Mouse (Mus musculus) lung, postnatal 0 days (tissue): ENCODE data around the gene Rgs7. TPM values are rescaled to one million over a fixed set of nuclear protein-coding genes. Genes with fewer than 3 reads are reported as not detected.
A peak's percentile ranks its signal among the peaks of the same experiment; 100 is the strongest.

Experiments
- ATAC-seq: fragments of 200-750 bp; cut with Nextera tagmentation; 2 replicates; pipeline ENCODE4 v1.8.0; 2017; ENCODE audit warnings: moderate library complexity
- DNase-seq: peaks from one replicate; pipeline ENCODE4 v3.0.0-alpha.2; 2016; ENCODE audit warnings: low spot score
- H3K27ac ChIP-seq: fragments of 300-500 bp; sonication (generic); 2 replicates; pipeline ENCODE4 v1.5.1; 2014; ENCODE audit warnings: antibody characterized with exemption, mild to moderate bottlenecking, low read length, mixed read lengths
- H3K27me3 ChIP-seq: fragments of 300-500 bp; sonication (generic); replicated peaks from 2 replicates; pipeline ENCODE4 v1.6.1; 2014; ENCODE audit warnings: low read length, mixed read lengths; ENCODE audit not compliant: insufficient read depth
- H3K36me3 ChIP-seq: fragments of 300-500 bp; sonication (generic); 2 replicates; pipeline ENCODE4 v1.6.1; 2014; ENCODE audit warnings: low read length, mixed read lengths; ENCODE audit not compliant: insufficient read depth
- H3K4me1 ChIP-seq: fragments of 300-500 bp; sonication (generic); 2 replicates; pipeline ENCODE4 v1.6.1; 2014; ENCODE audit warnings: antibody characterized with exemption, low read depth, low read length, mixed read lengths; ENCODE audit not compliant: insufficient read depth
- H3K4me2 ChIP-seq: fragments of 300-500 bp; sonication (generic); replicated peaks from 2 replicates; pipeline ENCODE4 v1.6.1; 2014; ENCODE audit warnings: low read depth, mild to moderate bottlenecking, low read length, moderate library complexity, mixed read lengths
- H3K4me3 ChIP-seq: fragments of 300-500 bp; sonication (generic); 2 replicates; pipeline ENCODE4 v1.5.1; 2014; ENCODE audit warnings: low read depth, low read length
- H3K9ac ChIP-seq: fragments of 300-500 bp; sonication (generic); replicated peaks from 2 replicates; pipeline ENCODE4 v1.6.1; 2014; ENCODE audit warnings: low read depth, mild to moderate bottlenecking
- H3K9me3 ChIP-seq: fragments of 300-500 bp; sonication (generic); 2 replicates; pipeline ENCODE4 v1.6.1; 2016; ENCODE audit warnings: low read length, mixed read lengths
- CTCF ChIP-seq: IDR thresholded peaks from 2 replicates; pipeline ENCODE4 v1.5.1; 2016; ENCODE audit warnings: antibody characterized with exemption, mild to moderate bottlenecking
- EP300 ChIP-seq: IDR thresholded peaks from 2 replicates; pipeline ENCODE4 v1.6.1; 2016; ENCODE audit warnings: antibody characterized with exemption, mild to moderate bottlenecking, control low read depth
- WGBS: fragments of 180-500 bp; shearing (Covaris S2); extraction: QIAGEN DNeasy Blood & Tissue Kit; methylation state at CpG from one replicate; pipeline ENCODE4 v1.1.7; 2014; 5-methylcytosine and 5-hydroxymethylcytosine counted together
- polyA plus RNA-seq: library from polyadenylated mRNA; unstranded; fragments of >200 nt; fragmentation: Nextera tagmentation; extraction: Ambion mirVana; gene quantifications from 2 replicates; pipeline ENCODE4 v1.2.1, GENCODE M21; 2015

Rgs7 gene
- polyA plus RNA-seq, 1 experiment from 2014 or later: 0.20 TPM

DNA sequence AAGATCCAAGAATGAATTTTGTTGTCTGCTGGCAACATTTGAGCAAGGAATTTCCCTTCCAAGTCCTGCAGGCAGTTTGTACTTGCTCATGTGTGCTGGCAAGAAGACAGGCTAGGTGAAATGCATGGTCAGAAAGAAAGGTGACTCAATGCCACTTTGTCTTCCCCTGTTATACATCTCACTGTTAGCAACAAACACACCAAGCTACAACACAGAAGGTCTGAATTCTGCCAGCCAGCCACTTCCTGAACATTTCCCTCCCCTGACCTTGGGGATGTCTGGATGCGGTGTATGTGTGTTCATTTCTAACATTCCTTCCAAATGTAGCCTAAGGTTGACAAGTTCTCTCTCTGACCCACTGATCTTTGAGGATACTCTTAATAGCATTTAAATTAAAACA is 191.4 kb downstream of the Rgs7 start:
- Histone ChIP-seq H3K4me1 (no peaks in the 10 kb centered on the region), H3K4me2 (no peak overlapping the region), H3K9me3 (no peaks in the 10 kb centered on the region), H3K27ac (no peak overlapping the region), H3K27me3 (no peaks in the 10 kb centered on the region), H3K36me3 (no peaks in the 10 kb centered on the region), H3K4me3 (no peak overlapping the region), H3K9ac (no peak overlapping the region)
- 58% methylated on average over 1 of the region's 1 CpGs for WGBS
- no peak for TF ChIP-seq EP300
- TF ChIP-seq CTCF: no peak
- no peak for DNase-seq
- ATAC-seq: no peak

DNA sequence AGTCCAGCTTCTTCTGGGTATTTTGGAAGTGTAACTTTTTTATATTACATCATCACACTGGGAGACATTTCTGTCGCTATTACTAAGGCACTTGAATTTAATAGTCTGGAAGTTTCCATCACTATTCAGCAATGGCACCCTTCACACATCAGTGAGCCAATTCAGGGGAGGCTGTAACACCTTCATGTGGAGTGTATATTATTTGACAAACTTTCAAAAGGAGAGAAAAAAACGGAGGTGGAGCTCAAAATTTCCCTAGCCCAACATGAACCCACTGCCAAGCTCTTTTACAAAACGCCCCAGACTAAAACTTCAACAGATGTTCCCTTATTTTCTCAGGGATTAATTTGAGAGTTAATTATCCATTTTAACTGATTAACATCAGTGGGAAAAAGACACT is 191.9 kb downstream of the Rgs7 start:
- ATAC-seq (no peak), DNase-seq (no peak)
- WGBS: 49% methylated on average over 3 of the region's 3 CpGs
- Histone ChIP-seq H3K27me3 (no peaks in the 10 kb centered on the region; the same call in 1 of the 2 replicates), H3K36me3 (no peaks in the 10 kb centered on the region), H3K4me2 (no peak overlapping the region), H3K4me1 (no peaks in the 10 kb centered on the region), H3K9ac (no peak overlapping the region), H3K4me3 (no peak overlapping the region), H3K9me3 (no peaks in the 10 kb centered on the region), H3K27ac (no peak overlapping the region)
- TF ChIP-seq CTCF (no peak), EP300 (no peak)

- ATAC-seq (no peak), DNase-seq (no peak)
- 75% methylated on average over 2 of the region's 2 CpGs for WGBS
These were observed 192.5 kb downstream of the Rgs7 start for GRCm38 (mm10) chr1:175299603-175300397.

GRCm38 (mm10) chr1:175296906-175297305 is 195.4 kb downstream of the Rgs7 start:
- H3K27me3 ChIP-seq: peaks cover 3% of the 10 kb centered on the region; the same call in 1 of the 2 replicates
- WGBS: 91% methylated on average over 1 of the region's 1 CpGs
- H3K9me3 ChIP-seq: no peaks in the 10 kb centered on the region
- H3K4me2 ChIP-seq: no peak overlapping the region
- TF ChIP-seq CTCF: no peak
- TF ChIP-seq EP300: no peak
- DNase-seq (no peak), ATAC-seq (no peak)
- H3K4me3 ChIP-seq: no peak overlapping the region
- H3K27ac ChIP-seq: no peak overlapping the region
- no peak overlapping the region for H3K9ac ChIP-seq
- no peaks in the 10 kb centered on the region for H3K4me1 ChIP-seq
- no peaks in the 10 kb centered on the region for H3K36me3 ChIP-seq

More at GRCm38 (mm10) chr1:175299603-175300397, 192.5 kb downstream of the Rgs7 start:
- Histone ChIP-seq H3K4me3 (no peak overlapping the region), H3K9me3 (no peaks in the 10 kb centered on the region), H3K4me2 (no peak overlapping the region), H3K4me1 (no peaks in the 10 kb centered on the region), H3K27me3 (no peaks in the 10 kb centered on the region; the same call in 1 of the 2 replicates), H3K27ac (no peak overlapping the region), H3K9ac (no peak overlapping the region), H3K36me3 (no peaks in the 10 kb centered on the region)
- no peak for TF ChIP-seq EP300
- peak; percentile 24 for TF ChIP-seq CTCF

- no peaks in the 10 kb centered on the region for H3K36me3 ChIP-seq
- H3K27ac ChIP-seq: no peak overlapping the region
- H3K4me3 ChIP-seq: no peak overlapping the region
- 0 out of 2 replicates have a peak, but pooled peaks cover 3% of the 10 kb centered on the region for H3K27me3 ChIP-seq
- no peak for TF ChIP-seq EP300
- no peak for TF ChIP-seq CTCF
- no peaks in the 10 kb centered on the region for H3K4me1 ChIP-seq
- DNase-seq: no peak
- no peak for ATAC-seq
- no peaks in the 10 kb centered on the region for H3K9me3 ChIP-seq
- H3K9ac ChIP-seq: no peak overlapping the region
- H3K4me2 ChIP-seq: no peak overlapping the region
- 40% methylated on average over 1 of the region's 1 CpGs for WGBS
These were observed 202.2 kb downstream of the Rgs7 start for GRCm38 (mm10) chr1:175290072-175290471.

DNA sequence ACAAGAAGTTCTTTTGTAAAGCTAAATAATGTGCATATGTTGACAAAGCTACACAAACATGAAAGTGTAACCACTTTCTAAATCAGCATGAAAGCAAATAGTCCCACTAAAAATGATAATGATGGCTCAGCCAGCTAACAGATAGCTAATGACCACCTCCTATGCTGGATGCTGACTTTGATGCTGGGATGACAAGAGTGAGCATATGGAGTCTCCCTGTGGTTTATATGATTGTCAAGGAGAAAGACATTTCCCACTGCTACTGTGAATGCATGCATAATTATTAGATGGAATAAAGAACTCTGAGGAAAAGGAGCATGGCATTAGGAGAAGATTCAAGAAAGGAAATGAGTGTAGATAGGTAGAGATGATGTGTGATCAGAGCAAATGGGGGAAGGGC is 230.0 kb downstream of the Rgs7 start:
- Histone ChIP-seq H3K27me3 (no peaks in the 10 kb centered on the region), H3K9ac (no peak overlapping the region), H3K4me3 (no peak overlapping the region), H3K27ac (no peak overlapping the region), H3K36me3 (no peaks in the 10 kb centered on the region), H3K9me3 (no peaks in the 10 kb centered on the region), H3K4me2 (no peak overlapping the region), H3K4me1 (no peaks in the 10 kb centered on the region)
- ATAC-seq: no peak
- no peak for TF ChIP-seq CTCF
- TF ChIP-seq EP300: no peak
- no peak for DNase-seq
